Mouse (Mus musculus) erythroblast, embryonic 14.5 days (primary cell): ENCODE measurements around the gene Col25a1.

Source experiments
- GATA1 ChIP-seq: IDR thresholded peaks from 2 replicates; pipeline ENCODE4 v1.6.1; 2012; ENCODE audit warnings: low read length, inconsistent platforms, mixed read lengths
- TAL1 ChIP-seq: IDR thresholded peaks from 3 replicates; pipeline ENCODE4 v1.6.1; 2012; ENCODE audit warnings: low read length, inconsistent platforms, mixed read lengths

GRCm38 (mm10) chr3:130400716-130401559, 269.6 kb downstream of the Col25a1 start:
- no peak for TF ChIP-seq GATA1
- no peak for TF ChIP-seq TAL1
